Mouse (Mus musculus) cortical plate, adult 2 months (tissue): ENCODE results near the gene Mbl1. TPM values are rescaled to one million over a fixed set of nuclear protein-coding genes. Genes with fewer than 3 reads are reported as not detected.

ENCODE experiments used
- H3K27ac ChIP-seq: fragments of 200-500 bp; 2 replicates; pipeline ENCODE4 v1.5.1; 2012; ENCODE audit warnings: low read length, control low read depth, inconsistent platforms; ENCODE audit not compliant: insufficient read depth
- H3K4me1 ChIP-seq: fragments of 200-500 bp; 2 replicates; pipeline ENCODE4 v1.6.1; 2011; ENCODE audit warnings: low read length; ENCODE audit not compliant: control insufficient read depth, insufficient read depth
- H3K4me3 ChIP-seq: fragments of 200-500 bp; 2 replicates; pipeline ENCODE4 v1.5.1; 2011; ENCODE audit warnings: mild to moderate bottlenecking, low read length, control low read depth; ENCODE audit not compliant: insufficient read depth
- CTCF ChIP-seq: fragments of 200-500 bp; IDR thresholded peaks from 2 replicates; pipeline ENCODE4 v1.5.1; 2011; ENCODE audit warnings: mild to moderate bottlenecking, control low read depth, low read length; ENCODE audit not compliant: insufficient read depth; ENCODE audit errors: extremely low read depth
- POLR2A ChIP-seq: fragments of 200-500 bp; IDR thresholded peaks from 2 replicates; pipeline ENCODE4 v1.6.1; 2011; ENCODE audit warnings: mild to moderate bottlenecking, low read length, control low read depth; ENCODE audit not compliant: insufficient read depth; ENCODE audit errors: extremely low read depth
- polyA plus RNA-seq: library from polyadenylated mRNA; depleted of rRNA; stranded (reverse); fragments of >200 nt; gene quantifications from 2 replicates; pipeline ENCODE4 v1.2.3, GENCODE M21; 2012; rRNA removed

Gene Mbl1
- not detected in 2 replicates for polyA plus RNA-seq

DNA sequence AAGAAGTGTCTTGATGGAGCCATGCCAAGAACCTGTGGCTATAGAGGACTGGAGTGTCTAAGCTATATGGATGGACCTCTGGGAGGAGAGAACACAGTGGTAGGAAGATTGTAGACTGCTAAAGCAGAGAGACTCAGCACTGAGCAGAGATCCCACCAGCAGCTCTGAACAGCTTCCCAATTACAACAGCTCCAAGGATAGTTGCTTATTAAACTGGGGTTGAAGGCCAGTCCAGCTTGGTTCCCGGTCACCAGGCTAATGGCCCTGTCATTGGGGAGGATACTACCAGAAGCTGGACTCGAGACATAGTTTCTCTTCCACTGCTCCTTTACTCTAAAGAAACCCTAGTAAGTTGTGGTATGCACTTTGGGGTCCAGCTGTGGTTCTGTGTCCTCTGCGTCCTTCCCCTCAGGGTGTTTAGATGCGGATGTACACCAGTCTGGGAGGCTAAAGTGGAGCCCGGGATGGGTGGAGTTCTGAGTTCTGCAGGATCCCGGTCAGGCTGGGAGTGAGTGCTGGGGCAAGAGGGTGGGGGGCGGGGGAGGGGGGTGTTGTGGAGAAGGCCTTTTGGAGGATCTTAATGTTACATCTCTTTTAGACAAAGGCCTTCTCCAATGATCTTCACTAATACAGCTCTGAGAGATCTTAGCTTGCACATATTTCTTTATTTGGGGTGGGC is at the start of gene Mbl1:
Mbl1 (plus strand) TSS at position 239 of the 679 bp plus-strand sequence.
- TF ChIP-seq CTCF: no peak
- no peak for TF ChIP-seq POLR2A
- H3K4me1 ChIP-seq: no peaks in the 10 kb centered on the region
- H3K4me3 ChIP-seq: no peak within 1 kb of the TSS

DNA sequence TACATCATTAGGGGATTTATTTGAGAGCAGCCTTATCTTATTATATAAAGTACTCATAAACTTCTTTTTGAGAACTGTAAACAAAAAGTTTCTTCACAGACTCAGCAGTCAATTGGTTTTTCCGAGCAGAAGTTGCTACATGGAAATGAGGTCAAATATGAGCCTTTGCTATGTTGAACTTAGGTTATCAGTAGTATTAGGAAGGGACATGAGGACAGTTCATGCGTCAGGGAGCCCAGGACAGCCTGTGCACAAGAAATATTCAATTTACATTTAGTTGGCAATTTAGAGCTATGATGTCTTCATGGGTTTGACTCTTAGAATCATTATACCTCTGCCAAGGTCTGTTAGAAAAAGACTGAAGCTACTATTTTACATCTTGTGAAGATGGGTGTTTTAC is 49.0 kb upstream of the Mbl1 start:
- no peaks in the 10 kb centered on the region for H3K4me1 ChIP-seq
- no peak overlapping the region for H3K4me3 ChIP-seq
- TF ChIP-seq POLR2A (no peak), CTCF (no peak)
- H3K27ac ChIP-seq: no peak overlapping the region

More for the DNA sequence above, at the start of gene Mbl1:
- H3K27ac ChIP-seq: no peak within 1 kb of the TSS

DNA sequence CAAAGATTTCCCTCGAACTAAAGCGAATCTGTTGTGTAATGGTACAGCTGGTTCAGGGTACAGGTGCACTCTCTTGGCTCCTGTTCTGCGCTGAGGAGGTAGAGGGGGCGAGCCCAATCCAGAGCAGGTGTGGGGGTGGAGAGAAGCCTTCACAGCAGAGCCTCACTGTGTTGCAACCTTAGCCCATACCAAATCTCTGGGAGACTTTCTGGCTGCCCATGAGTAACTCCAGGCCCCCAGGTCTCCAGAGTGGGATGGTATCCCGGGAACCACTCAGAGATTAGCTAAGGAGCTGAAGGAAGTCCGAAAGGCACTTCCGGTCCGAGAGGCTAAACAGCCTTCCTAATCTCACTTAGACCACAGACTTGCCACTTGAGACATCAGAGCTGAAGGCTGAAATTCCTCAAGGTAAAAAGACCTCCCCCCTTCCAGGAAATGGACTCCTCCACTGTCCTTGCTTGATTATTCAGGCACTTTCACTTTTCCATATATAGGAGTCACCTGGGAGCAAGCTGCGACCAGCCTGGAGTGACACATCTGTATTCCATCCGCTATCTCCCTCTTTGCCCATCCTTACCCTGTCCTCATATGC is 46.3 kb upstream of the Mbl1 start, which contains the start of gene Mat1a:
Mat1a (plus strand) TSS at position 183 of the 592 bp plus-strand sequence.
- H3K27ac ChIP-seq: no peak within 1 kb of the TSS
- H3K4me1 ChIP-seq: no peaks in the 10 kb centered on the region
- H3K4me3 ChIP-seq: no peak within 1 kb of the TSS
- TF ChIP-seq CTCF (no peak), POLR2A (no peak)

DNA sequence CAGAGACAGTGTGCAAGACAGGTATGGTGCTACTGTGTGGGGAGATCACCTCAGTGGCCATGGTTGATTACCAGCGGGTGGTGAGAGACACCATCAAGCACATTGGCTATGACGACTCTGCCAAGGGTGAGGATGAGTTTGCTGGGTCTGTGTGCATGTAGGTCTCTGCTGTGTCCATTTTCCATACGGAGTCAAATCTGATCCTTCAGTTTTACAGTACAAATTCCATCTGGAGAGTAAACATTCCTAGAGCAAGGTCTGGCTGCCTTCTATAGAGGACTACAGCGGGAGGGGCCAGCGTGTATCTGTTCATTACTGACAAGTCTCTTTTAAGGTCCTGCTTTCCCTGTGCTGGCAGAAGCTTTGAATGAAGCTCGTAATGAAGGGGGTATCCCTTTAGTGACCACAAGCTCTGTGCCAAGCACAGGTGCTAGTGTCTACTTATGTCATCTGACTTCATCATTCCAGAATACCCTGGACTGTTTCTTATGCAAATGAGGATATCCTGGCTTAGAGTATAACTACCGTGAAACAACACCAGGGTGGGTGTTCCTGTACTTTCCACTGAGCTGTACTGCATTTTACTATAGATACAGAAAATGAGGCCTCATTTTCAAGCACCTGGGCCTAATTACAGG is 40.1 kb upstream of the Mbl1 start:
- Histone ChIP-seq H3K4me1 (no peaks in the 10 kb centered on the region), H3K4me3 (no peak overlapping the region), H3K27ac (no peak overlapping the region)
- no peak for TF ChIP-seq POLR2A
- no peak for TF ChIP-seq CTCF

DNA sequence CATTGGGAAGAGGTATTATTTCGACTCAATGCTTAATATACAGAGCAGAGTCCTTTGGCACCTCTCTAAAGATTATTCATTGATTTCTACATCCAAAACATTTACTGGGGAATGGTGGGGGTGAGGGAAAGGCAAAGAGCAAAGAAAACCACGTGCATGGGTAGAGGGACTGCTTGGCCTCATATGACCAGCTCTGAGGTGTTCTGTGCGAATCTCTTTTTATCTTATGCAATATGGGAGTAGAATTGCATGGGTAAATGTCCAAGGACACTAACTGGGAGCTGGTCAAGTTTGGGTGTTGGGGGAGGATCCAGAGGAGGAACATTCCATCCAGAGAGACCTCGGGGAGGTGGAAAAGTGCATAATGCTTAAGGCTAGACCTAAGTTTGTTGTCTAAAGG is 38.3 kb upstream of the Mbl1 start:
- Histone ChIP-seq H3K4me3 (no peak overlapping the region), H3K4me1 (no peaks in the 10 kb centered on the region), H3K27ac (no peak overlapping the region)
- TF ChIP-seq CTCF: no peak
- no peak for TF ChIP-seq POLR2A

DNA sequence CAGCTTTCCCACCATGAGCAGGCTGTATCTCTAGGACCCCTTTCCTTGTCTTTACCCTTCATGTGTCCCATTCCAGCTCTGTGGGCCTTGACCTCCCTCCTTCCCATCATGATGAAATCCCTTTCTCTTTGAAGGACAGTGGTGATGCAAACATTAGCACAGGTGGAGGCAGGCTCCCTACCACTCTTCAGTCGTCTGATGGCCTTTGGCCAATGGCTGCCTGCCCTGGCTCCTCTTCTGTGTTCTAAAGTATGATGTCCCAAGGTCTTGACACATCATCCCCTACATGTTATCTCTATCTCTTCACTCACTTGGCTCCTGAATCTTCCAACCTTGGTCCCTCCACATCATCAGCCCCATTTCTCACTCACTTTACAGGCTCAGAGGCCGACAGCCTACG is 35.0 kb upstream of the Mbl1 start:
- Histone ChIP-seq H3K4me3 (no peak overlapping the region), H3K27ac (no peak overlapping the region), H3K4me1 (no peaks in the 10 kb centered on the region)
- TF ChIP-seq CTCF (no peak), POLR2A (no peak)

DNA sequence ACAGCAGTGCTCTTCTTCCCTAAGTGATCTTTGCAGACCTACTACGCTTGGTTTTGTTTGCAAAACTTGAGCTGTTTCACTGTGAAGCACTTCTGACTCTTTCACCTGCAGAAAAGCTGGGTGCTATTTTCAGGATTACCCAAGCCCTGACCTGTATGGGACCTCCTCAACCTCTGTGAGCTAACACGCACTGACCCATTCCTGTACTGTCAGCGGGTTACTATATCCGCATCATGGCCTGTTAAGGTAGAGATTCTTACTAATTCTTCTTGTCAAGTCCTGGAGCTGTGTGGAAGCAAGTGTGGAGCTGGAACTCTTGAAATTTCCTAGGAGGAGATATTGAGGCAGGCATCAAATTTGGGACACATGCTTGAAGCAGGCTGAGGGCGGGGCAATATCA is 26.6 kb upstream of the Mbl1 start:
- no peak overlapping the region for H3K4me3 ChIP-seq
- no peak overlapping the region for H3K27ac ChIP-seq
- H3K4me1 ChIP-seq: no peaks in the 10 kb centered on the region
- TF ChIP-seq POLR2A (no peak), CTCF (no peak)

DNA sequence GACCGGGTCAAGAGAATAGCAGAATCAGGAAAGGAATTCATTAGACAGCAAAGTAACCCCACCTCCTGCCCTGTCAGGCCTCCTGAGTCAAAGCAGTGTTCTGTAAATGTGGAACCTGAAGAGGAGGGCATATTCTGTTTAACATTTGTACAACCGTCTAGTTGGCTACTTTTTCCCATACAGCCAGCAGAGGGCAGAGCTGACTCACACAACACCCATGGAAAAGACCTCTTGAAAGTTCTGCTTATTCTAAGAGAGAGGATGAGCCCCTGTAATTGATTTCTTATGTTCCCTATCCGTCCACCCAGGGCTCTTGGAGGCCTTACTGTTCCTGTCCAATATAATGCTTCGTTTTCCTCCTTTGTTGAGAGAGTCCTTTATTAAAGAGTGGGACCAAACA is 23.3 kb upstream of the Mbl1 start:
- no peak for TF ChIP-seq POLR2A
- TF ChIP-seq CTCF: peak; percentile 62
- Histone ChIP-seq H3K4me1 (no peaks in the 10 kb centered on the region), H3K27ac (no peak overlapping the region), H3K4me3 (no peak overlapping the region)

DNA sequence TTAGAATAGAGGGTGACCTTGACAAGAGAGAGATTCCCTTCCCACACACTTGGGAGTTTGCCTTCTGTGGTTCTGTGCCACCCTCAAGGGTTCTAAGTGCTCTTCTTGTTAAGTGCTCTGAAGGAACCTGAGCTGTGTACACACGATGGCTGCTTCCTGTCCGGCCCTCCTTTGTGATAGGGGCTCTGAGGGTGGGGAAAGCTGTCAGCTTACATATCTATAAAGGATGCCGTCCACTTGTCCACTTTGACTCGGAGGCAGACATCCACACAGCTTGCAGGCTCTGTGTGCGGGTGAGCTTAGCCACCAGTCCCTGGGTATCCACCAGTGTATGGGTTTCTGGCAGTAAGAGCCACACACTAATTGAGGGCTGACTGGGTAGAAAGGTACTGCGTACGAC is 19.7 kb upstream of the Mbl1 start, which contains the start of gene Sftpa1:
Sftpa1 (plus strand) TSS at position 243 of the 400 bp plus-strand sequence.
- Histone ChIP-seq H3K4me1 (no peaks in the 10 kb centered on the region), H3K4me3 (no peak within 1 kb of the TSS), H3K27ac (no peak within 1 kb of the TSS)
- no peak for TF ChIP-seq POLR2A
- no peak for TF ChIP-seq CTCF
